Mouse (Mus musculus) lung, postnatal 25 days (tissue): ENCODE measurements around the gene Ktn1.

ENCODE experiments used
- DNase-seq: peaks from one replicate; pipeline ENCODE4 v3.0.0; 2022; ENCODE audit warnings: low spot score

Gene Ktn1

DNA sequence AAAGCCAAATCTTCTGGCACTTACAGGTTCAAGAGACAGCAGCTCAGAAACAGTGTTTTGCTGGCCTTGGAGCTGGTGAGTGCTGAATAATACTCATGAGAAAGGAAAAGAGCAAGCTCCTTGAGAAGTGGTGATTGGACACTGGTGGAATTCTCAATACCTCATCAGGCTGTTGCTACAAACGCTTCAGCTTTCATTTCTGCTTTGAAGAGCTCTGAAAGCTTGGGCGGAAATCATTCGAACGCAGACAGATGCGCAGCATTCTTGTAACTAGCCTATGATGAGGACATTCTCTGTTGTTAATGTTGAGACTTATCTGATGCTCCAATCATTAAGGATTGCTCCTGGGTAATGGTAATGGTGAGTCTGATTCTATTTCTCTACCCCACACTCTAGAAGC is at the start of gene Ktn1:
TSS of gene Ktn1 (plus strand) at position 231 of the 400 bp plus-strand sequence.
- DNase-seq, result no peak

- no peak for DNase-seq
Measured at GRCm38 (mm10) chr14:47613254-47613653, 35.0 kb upstream of the Ktn1 start.

GRCm38 (mm10) chr14:47618891-47619290 is 29.4 kb upstream of the Ktn1 start:
- no peak for DNase-seq

DNA sequence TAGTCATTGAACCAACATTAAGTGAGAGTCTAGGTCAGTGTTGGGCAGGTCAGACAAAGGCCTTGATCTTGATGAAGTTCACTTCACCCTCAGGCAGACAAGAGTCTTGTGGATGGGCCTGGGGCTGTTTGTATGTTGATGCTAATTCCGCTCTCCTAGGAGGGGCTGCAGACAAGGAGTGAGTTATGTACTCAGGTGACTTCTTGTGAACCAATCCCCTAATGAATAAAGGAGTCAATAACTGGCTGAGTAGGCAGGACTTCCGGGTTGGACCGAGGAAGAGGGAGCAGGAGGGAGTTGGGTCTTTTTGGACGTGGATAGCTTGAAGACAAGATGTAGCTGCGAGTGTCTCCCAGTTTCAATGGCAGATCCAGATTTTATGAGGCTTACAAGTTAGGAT is 26.3 kb upstream of the Ktn1 start:
- DNase-seq, result no peak

DNA sequence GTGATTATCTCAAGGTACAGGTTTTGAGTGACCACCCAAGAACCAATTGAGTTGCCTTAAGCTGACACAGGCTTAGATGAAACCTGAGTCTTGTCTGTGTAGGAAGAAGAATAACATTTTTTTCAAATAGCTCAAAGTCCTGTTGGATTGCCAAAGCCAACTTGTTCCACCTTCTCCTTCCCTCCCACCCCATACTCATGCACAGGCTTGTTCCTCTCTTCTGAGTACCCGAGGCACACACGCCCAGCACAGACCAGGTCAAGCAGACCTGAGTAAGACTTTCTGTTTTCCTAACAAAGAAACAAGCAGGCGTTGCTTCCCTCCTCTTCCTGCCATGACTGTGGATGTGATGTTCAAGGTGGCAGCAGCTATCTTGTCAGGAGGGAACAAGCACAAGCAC is 23.4 kb upstream of the Ktn1 start:
- no peak for DNase-seq

DNA sequence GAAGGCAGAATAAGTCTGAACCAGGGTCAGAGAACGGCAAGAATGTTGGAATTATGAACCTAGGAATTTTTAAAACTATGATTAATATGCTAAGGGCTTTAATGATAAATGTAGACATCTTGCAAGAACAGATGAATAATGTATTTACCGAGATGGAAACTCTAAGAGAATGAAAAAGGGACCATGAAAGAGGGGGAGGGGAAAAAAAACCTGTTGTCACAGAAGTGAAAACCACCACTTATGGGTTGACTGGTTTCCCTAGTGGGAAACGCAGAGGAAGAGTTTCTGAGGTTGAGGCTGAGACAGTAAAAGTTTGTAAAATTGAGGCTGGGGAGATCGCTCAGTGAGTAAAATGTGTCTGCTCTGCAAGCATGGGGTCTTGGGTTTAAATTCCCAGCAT is 22.1 kb upstream of the Ktn1 start:
- DNase-seq, result no peak

DNA sequence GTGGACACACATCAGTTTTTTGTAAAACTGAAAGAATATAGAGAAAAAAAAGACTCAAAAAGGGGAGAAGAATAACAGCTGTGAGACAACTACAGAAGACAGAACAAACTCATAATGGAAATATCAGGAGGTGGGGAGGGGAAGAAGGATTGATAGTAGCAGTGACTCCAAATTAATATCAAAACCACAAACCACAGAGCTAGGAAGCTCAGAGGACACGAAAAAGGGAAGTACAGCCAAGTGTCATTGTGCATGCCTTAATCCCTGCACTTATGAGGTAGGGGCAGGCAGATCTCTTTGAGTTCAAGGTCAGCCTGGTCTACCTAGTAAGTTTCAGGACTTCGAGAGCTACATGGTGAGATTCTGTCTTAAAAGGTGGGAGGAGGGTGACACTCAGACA is 21.4 kb upstream of the Ktn1 start:
- no peak for DNase-seq

- no peak for DNase-seq
Measured at GRCm38 (mm10) chr14:47627360-47627759, 20.9 kb upstream of the Ktn1 start.

GRCm38 (mm10) chr14:47632419-47632818 is 15.8 kb upstream of the Ktn1 start:
- no peak for DNase-seq

GRCm38 (mm10) chr14:47634410-47634809 is 13.8 kb upstream of the Ktn1 start:
- peak; percentile 51 for DNase-seq

- no peak for DNase-seq
Measured at GRCm38 (mm10) chr14:47634846-47635245, 13.4 kb upstream of the Ktn1 start.

DNA sequence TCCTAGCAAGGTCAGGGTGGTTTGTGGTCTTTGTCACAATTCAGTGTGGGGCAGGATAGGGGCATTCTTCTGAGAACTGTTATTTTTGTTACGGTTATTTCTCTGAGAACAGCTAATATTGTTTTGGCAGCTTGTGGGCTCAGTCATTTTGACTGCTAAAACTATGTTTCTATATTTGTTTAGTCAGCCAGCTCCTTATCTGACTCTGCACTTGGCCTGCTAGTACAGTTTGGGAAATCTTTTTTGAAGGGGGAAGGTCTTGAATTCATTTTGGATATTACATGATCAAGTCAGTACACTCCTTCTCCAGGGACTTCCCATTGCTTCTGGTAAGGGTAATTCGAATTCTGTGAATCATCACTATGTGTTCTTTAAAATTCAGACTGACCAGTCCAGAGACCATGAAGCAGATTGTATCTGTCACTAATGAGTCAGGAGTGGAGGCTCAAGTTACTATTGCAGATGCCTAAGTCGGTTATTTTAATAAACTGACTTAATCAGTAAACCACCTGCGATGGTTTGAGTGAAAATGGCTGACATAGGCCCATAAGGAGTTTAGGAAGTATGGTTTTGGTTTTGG is 9.8 kb upstream of the Ktn1 start:
- no peak for DNase-seq

DNA sequence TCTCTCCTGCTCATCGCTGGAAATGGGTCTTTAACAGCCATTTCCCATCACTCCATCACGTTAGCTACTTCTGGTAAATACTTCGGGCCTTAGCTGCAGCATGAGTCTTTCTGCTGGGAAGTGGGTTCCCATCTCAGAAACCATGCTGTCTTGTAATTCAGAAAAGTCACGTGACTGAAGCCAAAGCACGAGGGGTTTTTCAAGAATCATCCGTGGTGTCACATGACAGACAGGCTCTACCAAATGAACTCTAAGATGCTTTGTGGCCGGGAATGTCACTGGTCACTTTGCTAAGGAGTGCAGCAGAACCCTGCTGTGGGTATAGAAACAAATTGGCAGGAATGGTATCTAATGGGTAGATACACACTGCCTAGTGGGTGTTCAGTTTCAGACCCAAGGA is 2.6 kb upstream of the Ktn1 start:
- no peak for DNase-seq

- no peak for DNase-seq
Measured at GRCm38 (mm10) chr14:47646246-47646645, 2.0 kb upstream of the Ktn1 start.

- no peak for DNase-seq
Measured at GRCm38 (mm10) chr14:47646696-47647516, 1.3 kb upstream of the Ktn1 start.

GRCm38 (mm10) chr14:47648706-47649630 is 720 bp downstream of the Ktn1 start:
- peak; percentile 73 for DNase-seq

GRCm38 (mm10) chr14:47649631-47650337 is 1.5 kb downstream of the Ktn1 start:
- DNase-seq, result peak; percentile 23

- no peak for DNase-seq
Measured at GRCm38 (mm10) chr14:47650338-47650720, 2.1 kb downstream of the Ktn1 start.

DNA sequence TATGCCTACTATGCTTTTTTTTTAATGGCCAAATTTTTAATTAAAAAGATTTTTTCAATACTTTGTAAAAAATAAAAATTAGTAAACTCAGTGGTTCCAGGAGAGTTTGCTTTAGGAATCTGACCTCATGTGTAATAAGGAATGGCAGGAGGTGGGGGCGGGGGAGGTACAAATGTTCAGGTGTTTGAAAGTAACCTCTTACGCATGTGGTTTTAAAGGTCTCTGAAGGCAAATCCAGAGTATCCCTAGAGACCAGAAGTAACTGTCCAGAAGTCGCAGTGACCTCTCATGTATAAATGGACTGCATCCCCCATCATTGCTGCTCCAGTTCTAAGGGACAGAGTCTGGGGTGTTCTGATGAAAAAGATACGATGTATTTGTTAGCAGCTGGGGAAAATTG is 3.0 kb downstream of the Ktn1 start:
- no peak for DNase-seq

DNA sequence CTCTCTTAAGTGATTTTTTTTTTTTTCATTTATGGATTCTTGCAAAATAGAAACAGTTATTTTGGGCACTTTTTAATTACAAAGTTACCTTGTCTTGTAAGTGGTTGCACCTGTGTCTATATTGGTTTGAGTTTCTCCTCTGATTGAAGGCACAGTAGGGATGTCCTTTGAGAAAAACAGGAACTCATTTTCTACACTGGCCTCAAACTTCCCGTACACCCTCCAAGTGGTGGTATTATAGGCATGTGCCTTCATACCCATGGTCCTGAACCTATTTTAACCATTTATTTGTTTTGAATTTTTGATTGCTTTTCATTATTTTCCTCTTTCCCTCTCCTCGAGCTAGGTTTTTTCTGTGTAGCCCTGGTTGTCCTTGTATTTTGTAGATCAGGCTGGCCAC is 7.2 kb downstream of the Ktn1 start:
- DNase-seq, result no peak

DNA sequence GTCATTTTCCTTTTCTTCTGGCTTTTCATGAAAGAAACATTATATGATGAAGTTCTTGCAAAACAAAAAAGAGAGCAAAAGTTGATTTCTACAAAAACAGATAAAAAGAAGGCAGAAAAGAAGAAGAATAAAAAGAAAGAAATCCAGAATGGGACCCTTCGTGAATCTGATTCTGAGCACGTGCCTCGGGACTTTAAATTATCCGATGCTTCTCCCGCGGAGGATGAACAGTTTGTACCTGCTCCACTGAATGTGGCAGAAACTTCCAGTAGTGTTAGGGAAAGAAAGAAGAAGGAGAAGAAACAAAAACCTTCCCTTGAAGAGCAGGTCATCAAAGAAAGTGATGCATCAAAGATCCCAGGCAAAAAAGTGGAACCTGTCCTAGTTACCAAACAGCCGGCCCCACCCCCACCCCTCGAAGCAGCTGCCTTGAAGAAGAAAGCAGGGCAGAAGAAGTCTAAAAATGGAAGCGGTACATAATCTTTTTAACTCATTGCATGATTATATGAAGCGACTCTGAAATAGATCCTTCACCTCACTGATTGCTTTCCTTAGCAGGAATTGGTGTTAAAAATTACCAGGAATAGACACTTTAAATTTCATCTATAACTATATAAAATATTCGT is 15.7 kb downstream of the Ktn1 start:
- no peak for DNase-seq

DNA sequence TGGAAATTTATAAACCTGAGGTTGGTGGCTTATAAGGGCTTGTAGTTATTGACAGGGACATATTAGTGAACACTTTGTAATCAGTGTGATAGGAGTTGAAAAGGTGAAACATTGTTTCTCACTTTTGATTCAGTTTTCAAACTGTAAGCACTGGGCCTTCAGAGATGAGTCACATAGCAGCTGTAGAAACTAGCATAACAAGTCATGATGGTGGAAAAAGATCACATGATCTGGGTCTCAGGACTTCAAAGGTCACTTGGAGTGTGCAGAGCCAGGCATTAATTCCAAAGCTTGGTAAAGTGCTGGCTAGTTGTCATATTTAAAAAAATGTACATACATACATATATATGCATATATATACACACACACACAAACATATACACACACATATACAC is 16.2 kb downstream of the Ktn1 start:
- DNase-seq, result no peak
